ENCODE assay signal across 8 mouse cellular contexts in the genomic region with DNA sequence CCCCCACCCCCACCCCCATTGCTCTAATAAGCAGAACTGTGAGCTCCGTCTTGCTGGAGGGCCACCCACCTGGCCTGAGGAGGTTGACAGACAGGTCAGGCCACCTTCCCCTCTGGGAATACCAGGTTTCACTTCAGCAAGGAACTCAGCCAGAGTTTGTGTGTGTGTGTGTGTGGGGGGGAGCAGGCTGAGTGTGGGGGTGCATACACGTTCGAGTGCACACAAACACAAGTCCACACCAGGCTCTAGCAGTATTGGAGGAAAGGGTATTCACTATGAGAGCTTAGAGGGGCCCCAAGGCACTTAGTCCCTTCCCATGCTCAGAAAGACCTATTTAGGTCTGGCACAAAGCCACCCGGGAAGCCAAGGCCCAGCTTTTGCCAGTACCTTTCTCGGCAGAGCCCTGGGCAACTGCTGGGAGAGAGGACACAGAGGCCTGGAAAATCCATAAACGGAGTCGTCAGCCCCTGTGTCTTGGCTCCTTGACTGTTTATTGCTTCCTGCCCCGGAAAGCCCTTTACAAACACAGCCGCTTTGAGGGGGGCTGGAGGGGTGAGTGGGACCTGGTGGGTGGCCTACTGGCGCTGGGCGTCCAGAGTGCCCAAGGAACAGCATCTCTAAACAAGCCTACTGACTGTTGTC. TPM values are rescaled to one million over a fixed set of nuclear protein-coding genes. Genes with fewer than 3 reads are reported as not detected.
DNase-seq lines count a peak whose midpoint lies in the region; ATAC-seq lines count a peak whose summit lies in the region.

No protein-coding gene starts in this region.

- H3K36me3 ChIP-seq in intestine, embryonic 16.5 days (ENCODE audit: control insufficient read depth, insufficient read depth, low read length), result no peaks in the 10 kb centered on the region
- no peaks in the 10 kb centered on the region for H3K36me3 ChIP-seq in lung, embryonic 16.5 days (ENCODE audit: control insufficient read depth, insufficient read depth, low read length)
- no peaks in the 10 kb centered on the region for H3K36me3 ChIP-seq in stomach, embryonic 15.5 days

- DNase-seq in retina, postnatal 1 day, result peak; percentile 74
- no peak for DNase-seq in retina, embryonic 14.5 days (ENCODE audit: low spot score)
- peak; percentile 78 to 80 for DNase-seq in cerebellum, postnatal 14 days
- peak; percentile 62 for DNase-seq in gastrocnemius, postnatal 36 days
- DNase-seq in thymus, postnatal 36 days, result no peak

- peak overlapping the region; percentile 50 for H3K9ac ChIP-seq in intestine, embryonic 16.5 days (ENCODE audit: low read depth, low read length)
- peak overlapping the region; percentile 51 for H3K9ac ChIP-seq in lung, embryonic 16.5 days (ENCODE audit: low read length)
- no peak overlapping the region for H3K9ac ChIP-seq in stomach, embryonic 15.5 days

- ATAC-seq in intestine, embryonic 16.5 days, result peak; percentile 26
- ATAC-seq in lung, embryonic 16.5 days (ENCODE audit: low read depth), result peak; percentile 45
- no peak for ATAC-seq in stomach, embryonic 15.5 days (ENCODE audit: insufficient read depth, low FRiP score, low read depth)

- 15% methylated on average over 11 of the region's 11 CpGs for WGBS in intestine, embryonic 16.5 days
- WGBS in lung, embryonic 16.5 days, result 8% methylated on average over 11 of the region's 11 CpGs
- 13% methylated on average over 11 of the region's 11 CpGs for WGBS in stomach, embryonic 15.5 days

- peak overlapping the region; percentile 72 for H3K27ac ChIP-seq in intestine, embryonic 16.5 days (ENCODE audit: low read length)
- H3K27ac ChIP-seq in lung, embryonic 16.5 days (ENCODE audit: low read length), result peak overlapping the region; percentile 90
- peak overlapping the region; percentile 90 for H3K27ac ChIP-seq in stomach, embryonic 15.5 days

- H3K9me3 ChIP-seq in intestine, embryonic 16.5 days (ENCODE audit: control insufficient read depth, low read length), result no peaks in the 10 kb centered on the region
- H3K9me3 ChIP-seq in lung, embryonic 16.5 days (ENCODE audit: control insufficient read depth, low read length), result no peaks in the 10 kb centered on the region
- no peaks in the 10 kb centered on the region for H3K9me3 ChIP-seq in stomach, embryonic 15.5 days

- no peak overlapping the region for H3K4me3 ChIP-seq in intestine, embryonic 16.5 days (ENCODE audit: low read length)
- no peak overlapping the region for H3K4me3 ChIP-seq in lung, embryonic 16.5 days (ENCODE audit: low read length)
- H3K4me3 ChIP-seq in stomach, embryonic 15.5 days (replicated peaks), result no peak overlapping the region

- intact Hi-C loops in gastrocnemius, postnatal 36 days (cut with DNase I), result no loop called here

- peaks cover 57% of the 10 kb centered on the region for H3K4me1 ChIP-seq in intestine, embryonic 16.5 days (ENCODE audit: control insufficient read depth, insufficient read depth, low read length)
- peaks cover 56% of the 10 kb centered on the region for H3K4me1 ChIP-seq in lung, embryonic 16.5 days (replicated peaks; ENCODE audit: control insufficient read depth, insufficient read depth, low read length)
- H3K4me1 ChIP-seq in stomach, embryonic 15.5 days, result peaks cover 62% of the 10 kb centered on the region

- peak overlapping the region; percentile 12; the same call in 1 of the 2 replicates for H3K4me2 ChIP-seq in intestine, embryonic 16.5 days (ENCODE audit: low read depth, low read length)
- H3K4me2 ChIP-seq in lung, embryonic 16.5 days (ENCODE audit: low read depth, low read length), result no peak overlapping the region
- peak overlapping the region; percentile 22; the same call in 1 of the 2 replicates for H3K4me2 ChIP-seq in stomach, embryonic 15.5 days

- H3K27me3 ChIP-seq in intestine, embryonic 16.5 days (replicated peaks; ENCODE audit: control insufficient read depth, insufficient read depth, low read length), result no peaks in the 10 kb centered on the region
- H3K27me3 ChIP-seq in lung, embryonic 16.5 days (ENCODE audit: control insufficient read depth, insufficient read depth, low read depth, low read length), result no peaks in the 10 kb centered on the region
- H3K27me3 ChIP-seq in stomach, embryonic 15.5 days (replicated peaks), result no peaks in the 10 kb centered on the region

RNA-seq across cellular contexts. Expression of gene Cuedc1, which starts 50.9 kb away (rescaled TPM):
- total RNA-seq in gastrocnemius, postnatal 36 days (2021), result 10 to 100 TPM; 80.3 to 96.9 TPM
- 8.0 and 8.5 TPM in 2 replicates for polyA plus RNA-seq in intestine, embryonic 16.5 days (2015; fragmentation: Nextera tagmentation; extraction: Ambion mirVana)
- polyA plus RNA-seq in lung, embryonic 16.5 days (2015; fragmentation: Nextera tagmentation; extraction: Ambion mirVana), result 11.3 and 11.8 TPM in 2 replicates
- polyA plus RNA-seq in stomach, embryonic 15.5 days (2015; fragmentation: Nextera tagmentation; extraction: Ambion mirVana), result 23.8 and 26.7 TPM in 2 replicates

RNA-seq across cellular contexts. Expression of gene Mrps23, which starts 55.4 kb away (rescaled TPM):
- 100 to 1,000 TPM; 123 to 140 TPM for total RNA-seq in gastrocnemius, postnatal 36 days (2021)
- polyA plus RNA-seq in intestine, embryonic 16.5 days (2015; fragmentation: Nextera tagmentation; extraction: Ambion mirVana), result 56.3 and 63.9 TPM in 2 replicates
- 50.6 and 55.5 TPM in 2 replicates for polyA plus RNA-seq in lung, embryonic 16.5 days (2015; fragmentation: Nextera tagmentation; extraction: Ambion mirVana)
- polyA plus RNA-seq in stomach, embryonic 15.5 days (2015; fragmentation: Nextera tagmentation; extraction: Ambion mirVana), result 52.8 and 59.5 TPM in 2 replicates

Comparison
In these comparisons a context has a peak if more than half of its experiments do, and no peak if none do; other contexts are left out.
1. DNase-seq: peak in retina, postnatal 1 day (single experiment), cerebellum, postnatal 14 days (2 of 2) and gastrocnemius, postnatal 36 days (2 of 2); none in retina, embryonic 14.5 days (single experiment) and thymus, postnatal 36 days (0 of 2).
2. Peak in every context shown above with its lines, with median percentiles within 50 percentile points of each other: H3K27ac ChIP-seq.